Mouse (Mus musculus) myocyte (in vitro differentiated cells): ENCODE data around the gene Abcc12. TPM values are rescaled to one million over a fixed set of nuclear protein-coding genes. Genes with fewer than 3 reads are reported as not detected.

Source experiments
- H3K27me3 ChIP-seq: one replicate; pipeline ENCODE4 v1.6.1; 2011; ENCODE audit not compliant: control insufficient read depth, insufficient read depth, insufficient read length
- H3K36me3 ChIP-seq: one replicate; pipeline ENCODE4 v1.6.1; 2011; ENCODE audit not compliant: control insufficient read depth, insufficient read depth
- H3K4me2 ChIP-seq: one replicate; pipeline ENCODE4 v1.6.1; 2011; ENCODE audit warnings: low read depth, control low read depth
- H3K4me3 ChIP-seq: one replicate; pipeline ENCODE4 v1.5.1; 2011; ENCODE audit warnings: mild to moderate bottlenecking, control low read depth, moderate library complexity
- H3K79me2 ChIP-seq: one replicate; pipeline ENCODE4 v1.6.1; 2011; ENCODE audit not compliant: control insufficient read depth, insufficient read depth
- H3ac ChIP-seq: one replicate; pipeline ENCODE4 v1.6.1; 2011; ENCODE audit not compliant: control insufficient read depth, insufficient read length
- CEBPB ChIP-seq: IDR thresholded peaks from 2 replicates; pipeline ENCODE4 v1.6.1; 2011; ENCODE audit warnings: mild to moderate bottlenecking, moderate library complexity; ENCODE audit not compliant: poor library complexity, insufficient read depth, severe bottlenecking
- E2F4 ChIP-seq: IDR thresholded peaks from one replicate; pipeline ENCODE4 v1.6.1; 2011; ENCODE audit warnings: mild to moderate bottlenecking, control low read depth, moderate library complexity; ENCODE audit not compliant: insufficient read depth
- MAX ChIP-seq: IDR thresholded peaks from one replicate; pipeline ENCODE4 v1.6.1; 2011; ENCODE audit warnings: low read depth, mild to moderate bottlenecking, control low read depth
- MYOD1 ChIP-seq, 3 experiments: IDR thresholded peaks; one replicate each; pipeline ENCODE4 v1.6.1; 2011; ENCODE audit warnings: control low read depth in 2 of 3, low read depth in 2 of 3, mild to moderate bottlenecking in 2 of 3, moderate library complexity in 1 of 3; ENCODE audit not compliant: insufficient read length in 2 of 3, control insufficient read depth in 1 of 3
- MYOG ChIP-seq, 3 experiments: IDR thresholded peaks; one replicate each; pipeline ENCODE4 v1.6.1; 2011; ENCODE audit warnings: control low read depth in 2 of 3, low read depth in 2 of 3, mild to moderate bottlenecking in 2 of 3; ENCODE audit not compliant: insufficient read length in 2 of 3, control insufficient read depth in 1 of 3, insufficient read depth in 1 of 3
- POLR2A ChIP-seq: IDR thresholded peaks from one replicate; pipeline ENCODE4 v1.6.1; 2011; ENCODE audit warnings: low read depth, mild to moderate bottlenecking, control low read depth, moderate library complexity; ENCODE audit not compliant: insufficient read length
- POLR2AphosphoS2 ChIP-seq: IDR thresholded peaks from one replicate; pipeline ENCODE4 v1.6.1; 2011; ENCODE audit warnings: low read depth, control low read depth; ENCODE audit not compliant: insufficient read length
- REST ChIP-seq: IDR thresholded peaks from one replicate; pipeline ENCODE4 v1.6.1; 2011; ENCODE audit warnings: mild to moderate bottlenecking, control low read depth, moderate library complexity; ENCODE audit not compliant: insufficient read depth, insufficient read length
- SRF ChIP-seq: IDR thresholded peaks from one replicate; pipeline ENCODE4 v1.6.1; 2011; ENCODE audit warnings: low read depth; ENCODE audit not compliant: control insufficient read depth, insufficient read length
- TCF12 ChIP-seq: IDR thresholded peaks from one replicate; pipeline ENCODE4 v1.6.1; 2011; ENCODE audit warnings: mild to moderate bottlenecking, control low read depth; ENCODE audit not compliant: poor library complexity, insufficient read depth, severe bottlenecking
- TCF3 ChIP-seq: IDR thresholded peaks from one replicate; pipeline ENCODE4 v1.6.1; 2011; ENCODE audit warnings: low read depth, control low read depth; ENCODE audit not compliant: insufficient read length
- USF1 ChIP-seq: IDR thresholded peaks from one replicate; pipeline ENCODE4 v1.6.1; 2011; ENCODE audit warnings: low read depth, mild to moderate bottlenecking, control low read depth, moderate library complexity
- polyA plus RNA-seq: library from polyadenylated mRNA; unstranded; fragments of >200 nt; fragmentation: generic; extraction: Trizol; gene quantifications from one replicate; pipeline ENCODE4 v1.2.1, GENCODE M21; 2012; ENCODE audit warnings: missing spikeins

Abcc12 gene
- polyA plus RNA-seq, 1 experiment, result not detected

DNA sequence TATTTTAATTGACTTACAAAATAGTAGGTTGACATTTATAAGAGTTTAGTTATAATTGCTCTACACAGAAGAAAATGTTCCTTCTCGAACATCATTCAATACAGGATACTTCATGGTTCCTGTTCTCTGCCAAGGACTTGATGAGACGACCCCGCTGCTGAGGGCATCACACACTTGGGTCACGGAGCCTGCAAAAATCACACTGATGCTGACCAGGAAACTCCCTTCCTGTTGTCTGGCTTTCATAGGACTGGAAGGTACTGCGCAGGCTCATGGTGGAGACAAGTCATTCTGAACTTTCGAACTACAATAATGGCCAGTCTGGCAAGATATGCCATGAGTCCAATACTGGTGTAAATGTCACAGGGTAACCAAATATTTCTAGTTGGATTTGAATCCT is 95.1 kb downstream of the Abcc12 start:
- Histone ChIP-seq H3K4me3 (no peak overlapping the region), H3K4me2 (no peak overlapping the region), H3K79me2 (no peaks in the 10 kb centered on the region), H3ac (no peak overlapping the region), H3K27me3 (no peaks in the 10 kb centered on the region), H3K36me3 (no peaks in the 10 kb centered on the region)
- TF ChIP-seq TCF3 (no peak), E2F4 (no peak), REST (no peak), MYOG (IDR thresholded peaks at IDR 0.05; ENCODE audit: control insufficient read depth in 1 of 3, insufficient read depth in 1 of 3, insufficient read length in 2 of 3, low read depth in 2 of 3) (no peak), POLR2A (no peak), SRF (no peak)

DNA sequence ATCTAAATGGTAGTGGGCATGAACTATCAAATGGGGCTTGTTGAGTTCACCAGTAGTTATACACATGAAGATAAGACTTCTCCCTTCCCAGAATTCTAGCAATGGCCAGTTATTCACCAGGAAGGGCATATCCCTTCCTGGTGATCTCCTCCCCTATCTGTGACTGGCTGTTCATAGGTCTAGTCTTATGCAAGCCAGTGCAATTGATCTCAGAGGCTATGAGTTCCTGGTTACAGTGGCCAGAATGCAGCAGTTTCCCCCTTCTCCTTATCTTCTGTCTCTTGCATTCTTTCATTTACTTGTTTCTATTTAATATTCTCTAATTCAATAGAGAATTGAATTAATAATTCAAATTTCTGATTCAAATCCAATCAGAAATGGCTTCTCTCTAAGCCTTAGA is 96.2 kb downstream of the Abcc12 start:
- H3K79me2 ChIP-seq, result no peaks in the 10 kb centered on the region

DNA sequence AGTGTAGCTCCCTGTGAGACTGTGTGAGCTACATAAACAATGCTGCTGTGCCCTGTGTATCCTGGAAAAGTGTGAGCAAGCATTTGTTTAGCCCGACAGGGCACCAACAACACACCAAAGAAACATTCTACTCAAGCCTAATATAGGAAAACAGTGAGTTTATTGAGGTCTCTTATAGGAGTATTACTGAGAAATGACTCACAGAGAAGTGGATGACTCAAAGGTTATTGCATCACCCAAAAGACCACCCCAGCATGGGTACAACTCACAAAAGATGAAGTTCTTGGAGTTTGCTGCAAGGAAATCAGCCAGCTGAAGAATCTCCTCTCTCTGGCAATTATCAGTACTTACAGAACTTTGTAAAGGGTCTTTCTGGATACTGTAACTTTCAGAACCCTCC is 98.4 kb downstream of the Abcc12 start:
- TF ChIP-seq E2F4 (no peak), CEBPB (peak; percentile 76), USF1 (no peak), MYOG (IDR thresholded peaks at IDR 0.05; ENCODE audit: control insufficient read depth in 1 of 3, insufficient read depth in 1 of 3, insufficient read length in 2 of 3, low read depth in 2 of 3) (no peak), MYOD1 (IDR thresholded peaks at IDR 0.05; ENCODE audit: control insufficient read depth in 1 of 3, insufficient read length in 2 of 3, low read depth in 2 of 3) (no peak), SRF (no peak), REST (no peak), TCF12 (no peak), POLR2AphosphoS2 (no peak)
- H3K79me2 ChIP-seq, result no peaks in the 10 kb centered on the region
- H3K27me3 ChIP-seq, result no peaks in the 10 kb centered on the region
- H3K36me3 ChIP-seq, result no peaks in the 10 kb centered on the region
- H3K4me3 ChIP-seq, result no peak overlapping the region
- no peak overlapping the region for H3ac ChIP-seq
- no peak overlapping the region for H3K4me2 ChIP-seq

More for the DNA sequence above, 96.2 kb downstream of the Abcc12 start:
- Histone ChIP-seq H3K36me3 (no peaks in the 10 kb centered on the region), H3ac (no peak overlapping the region), H3K4me3 (no peak overlapping the region), H3K27me3 (no peaks in the 10 kb centered on the region), H3K4me2 (peak overlapping the region; percentile 15)
- TF ChIP-seq POLR2A (no peak), TCF3 (no peak), USF1 (no peak), REST (no peak), MYOD1 (IDR thresholded peaks at IDR 0.05; ENCODE audit: control insufficient read depth in 1 of 3, insufficient read length in 2 of 3, low read depth in 2 of 3) (no peak), E2F4 (no peak), CEBPB (peak; percentile 99)

DNA sequence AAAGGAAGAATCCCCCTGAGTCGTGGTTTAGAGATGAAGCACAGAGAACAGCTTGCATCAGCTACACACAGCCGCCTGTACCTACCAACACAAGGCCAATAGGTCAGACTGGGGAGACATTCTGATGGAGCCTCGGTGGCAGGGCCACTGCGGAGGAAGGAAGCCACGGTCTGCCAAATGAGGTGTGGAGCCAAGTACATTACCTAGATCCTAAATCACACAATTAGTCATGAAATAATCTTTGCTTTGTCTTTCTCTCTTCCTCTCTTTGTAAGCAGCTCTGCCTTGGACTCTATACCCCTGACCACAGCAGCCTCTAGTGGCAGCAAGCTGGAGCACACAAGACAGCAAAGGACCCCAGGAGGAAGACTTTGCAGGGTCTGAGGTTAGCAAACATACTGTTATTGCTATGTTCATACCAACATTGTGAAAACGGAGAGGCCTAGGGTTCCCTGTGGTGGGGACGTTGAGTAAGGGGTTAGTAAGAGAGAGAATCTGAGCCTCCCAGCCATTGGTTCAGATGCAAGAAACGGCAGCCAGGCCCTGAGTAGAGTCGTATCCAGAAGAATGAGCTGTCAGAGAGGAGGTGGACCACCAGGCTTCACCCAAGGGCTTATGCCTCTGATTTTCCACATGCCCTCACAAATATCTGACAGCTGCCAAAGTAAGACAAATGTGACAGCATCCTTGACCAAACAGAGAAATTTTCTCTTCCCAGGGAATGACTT is 104.6 kb downstream of the Abcc12 start:
- H3K27me3 ChIP-seq, result no peaks in the 10 kb centered on the region
- H3K4me3 ChIP-seq, result no peak overlapping the region
- no peak overlapping the region for H3ac ChIP-seq
- no peak for TF ChIP-seq MYOG (IDR thresholded peaks at IDR 0.05; ENCODE audit: control insufficient read depth in 1 of 3, insufficient read depth in 1 of 3, insufficient read length in 2 of 3, low read depth in 2 of 3)
- no peak for TF ChIP-seq MAX
- no peak for TF ChIP-seq POLR2AphosphoS2
- TF ChIP-seq TCF12, result no peak
- TF ChIP-seq CEBPB, result no peak
- H3K4me2 ChIP-seq, result no peak overlapping the region
- H3K79me2 ChIP-seq, result no peaks in the 10 kb centered on the region
- H3K36me3 ChIP-seq, result no peaks in the 10 kb centered on the region

DNA sequence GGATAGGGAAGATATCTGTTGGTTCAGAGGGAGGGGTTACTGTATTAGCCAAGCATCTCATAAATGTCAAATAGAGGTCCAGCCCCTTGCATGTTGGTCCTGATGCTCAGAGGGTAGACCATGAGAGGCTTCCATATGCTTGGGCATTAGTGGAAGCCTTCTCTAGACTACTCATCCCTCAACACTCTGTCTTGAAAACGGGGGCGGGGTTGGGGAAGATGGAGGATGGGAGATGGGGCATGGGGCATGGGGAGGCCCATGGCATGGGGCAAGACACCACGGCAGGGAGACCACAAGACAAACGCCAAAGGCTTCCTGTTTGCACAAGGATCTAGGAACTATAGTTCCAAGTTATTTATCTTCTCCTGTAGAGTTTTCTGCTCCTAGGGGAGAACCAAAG is 106.0 kb downstream of the Abcc12 start:
- TF ChIP-seq POLR2AphosphoS2 (no peak), CEBPB (no peak), MYOG (IDR thresholded peaks at IDR 0.05; ENCODE audit: control insufficient read depth in 1 of 3, insufficient read depth in 1 of 3, insufficient read length in 2 of 3, low read depth in 2 of 3) (no peak), TCF3 (no peak), TCF12 (no peak), MYOD1 (IDR thresholded peaks at IDR 0.05; ENCODE audit: control insufficient read depth in 1 of 3, insufficient read length in 2 of 3, low read depth in 2 of 3) (no peak), USF1 (no peak), POLR2A (no peak), MAX (no peak), E2F4 (no peak), REST (no peak)
- Histone ChIP-seq H3K36me3 (no peaks in the 10 kb centered on the region), H3K79me2 (no peaks in the 10 kb centered on the region), H3ac (no peak overlapping the region), H3K27me3 (no peaks in the 10 kb centered on the region), H3K4me2 (no peak overlapping the region), H3K4me3 (no peak overlapping the region)
